Mouse (Mus musculus) limb, embryonic 11.5 days (tissue): ENCODE measurements around the gene Cep170. TPM values are rescaled to one million over a fixed set of nuclear protein-coding genes. Genes with fewer than 3 reads are reported as not detected.

Source experiments
- ATAC-seq: fragments of 200-750 bp; cut with Nextera tagmentation; 2 replicates; pipeline ENCODE4 v1.8.0; 2017; ENCODE audit warnings: low read depth; ENCODE audit not compliant: insufficient number of reproducible peaks, low FRiP score, low TSS enrichment
- DNase-seq: peaks from one replicate; pipeline ENCODE4 v3.0.0-alpha.2; 2015; ENCODE audit warnings: low spot score
- H3K27ac ChIP-seq: fragments of 300-500 bp; sonication (generic); replicated peaks from 2 replicates; pipeline ENCODE4 v1.5.1; 2014; ENCODE audit warnings: low read depth, mild to moderate bottlenecking, low read length
- H3K27me3 ChIP-seq: fragments of 300-500 bp; sonication (generic); 2 replicates; pipeline ENCODE4 v1.6.1; 2014; ENCODE audit warnings: mild to moderate bottlenecking, low read length, mixed read lengths; ENCODE audit not compliant: control insufficient read depth, insufficient read depth
- H3K36me3 ChIP-seq: fragments of 300-500 bp; sonication (generic); 2 replicates; pipeline ENCODE4 v1.6.1; 2014; ENCODE audit warnings: mild to moderate bottlenecking, low read length, moderate library complexity, mixed read lengths; ENCODE audit not compliant: control insufficient read depth, insufficient read depth
- H3K4me1 ChIP-seq: fragments of 300-500 bp; sonication (generic); 2 replicates; pipeline ENCODE4 v1.6.1; 2014; ENCODE audit warnings: low read length, mixed read lengths; ENCODE audit not compliant: control insufficient read depth, insufficient read depth
- H3K4me2 ChIP-seq: fragments of 300-500 bp; sonication (generic); 2 replicates; pipeline ENCODE4 v1.6.1; 2014; ENCODE audit warnings: low read depth, mild to moderate bottlenecking, moderate library complexity; ENCODE audit not compliant: severe bottlenecking
- H3K4me3 ChIP-seq: fragments of 300-500 bp; sonication (generic); 2 replicates; pipeline ENCODE4 v1.5.1; 2014; ENCODE audit warnings: low read depth, low read length
- H3K9ac ChIP-seq: fragments of 300-500 bp; sonication (generic); 2 replicates; pipeline ENCODE4 v1.6.1; 2014; ENCODE audit warnings: mild to moderate bottlenecking, low read length
- H3K9me3 ChIP-seq: fragments of 300-500 bp; sonication (generic); 2 replicates; pipeline ENCODE4 v1.6.1; 2016; ENCODE audit warnings: low read length; ENCODE audit not compliant: control insufficient read depth
- WGBS: fragments of 180-500 bp; shearing (Covaris S2); extraction: QIAGEN DNeasy Blood & Tissue Kit; methylation state at CpG from one replicate; pipeline ENCODE4 v1.1.7; 2014; 5-methylcytosine and 5-hydroxymethylcytosine counted together
- polyA plus RNA-seq: library from polyadenylated mRNA; unstranded; fragments of >200 nt; fragmentation: Nextera tagmentation; extraction: Ambion mirVana; gene quantifications from 2 replicates; pipeline ENCODE4 v1.2.1, GENCODE M21; 2014

The Cep170 gene
- polyA plus RNA-seq, 1 experiment from 2014 or later = 35.6 TPM

DNA sequence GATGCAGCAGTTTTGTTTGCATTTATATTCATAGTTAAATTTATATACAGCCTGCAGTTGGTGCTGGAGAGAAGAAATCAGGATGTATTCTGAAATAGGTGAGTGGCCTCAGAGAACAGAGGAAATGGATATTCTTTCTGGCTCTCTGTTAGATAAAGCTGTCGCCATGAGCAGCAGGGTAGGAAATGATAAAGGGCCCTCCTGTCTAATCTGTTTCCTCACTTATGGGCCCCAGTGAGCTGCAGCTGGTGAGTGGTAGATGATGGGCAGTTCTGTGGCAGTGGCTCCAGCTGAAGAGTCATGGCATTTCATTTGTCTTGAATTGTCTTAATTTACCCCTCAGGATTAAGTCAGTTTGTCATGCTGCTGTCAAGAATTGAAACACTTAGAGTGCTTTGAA, 8.1 kb upstream of the Cep170 start:
- DNase-seq (no peak), ATAC-seq (no peak)
- H3K9me3 ChIP-seq = no peaks in the 10 kb centered on the region
- H3K27ac ChIP-seq = no peak overlapping the region
- H3K4me2 ChIP-seq = no peak overlapping the region
- no peaks in the 10 kb centered on the region for H3K4me1 ChIP-seq
- H3K9ac ChIP-seq = no peak overlapping the region
- H3K4me3 ChIP-seq = no peak overlapping the region
- WGBS = 61% methylated on average over 1 of the region's 1 CpGs
- H3K36me3 ChIP-seq = no peaks in the 10 kb centered on the region
- no peaks in the 10 kb centered on the region for H3K27me3 ChIP-seq

DNA sequence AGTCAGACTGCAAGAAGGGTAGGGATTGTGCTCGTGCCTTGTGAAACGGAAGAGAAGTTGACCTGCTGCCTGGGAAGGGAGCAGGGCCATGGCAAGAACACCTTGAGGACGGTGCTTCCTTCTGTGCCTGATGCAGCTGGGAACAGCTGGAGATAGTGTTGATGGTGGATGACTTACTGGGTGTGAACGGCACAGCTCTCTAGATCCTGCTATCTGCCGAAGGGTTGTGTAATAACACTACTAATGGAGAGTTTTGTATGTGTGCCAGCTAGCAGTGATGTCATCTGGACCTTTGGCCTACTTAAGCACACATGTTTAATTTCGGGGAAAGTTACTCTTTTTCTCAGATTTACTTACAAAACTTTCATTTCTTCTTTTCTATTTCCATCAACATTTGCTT, 4.9 kb upstream of the Cep170 start:
- Histone ChIP-seq H3K27me3 (no peaks in the 10 kb centered on the region), H3K4me1 (no peaks in the 10 kb centered on the region), H3K9me3 (no peaks in the 10 kb centered on the region), H3K4me2 (no peak overlapping the region), H3K4me3 (no peak overlapping the region), H3K9ac (no peak overlapping the region), H3K36me3 (no peaks in the 10 kb centered on the region), H3K27ac (no peak overlapping the region)
- DNase-seq (no peak), ATAC-seq (no peak)
- 83% methylated on average over 6 of the region's 6 CpGs for WGBS

DNA sequence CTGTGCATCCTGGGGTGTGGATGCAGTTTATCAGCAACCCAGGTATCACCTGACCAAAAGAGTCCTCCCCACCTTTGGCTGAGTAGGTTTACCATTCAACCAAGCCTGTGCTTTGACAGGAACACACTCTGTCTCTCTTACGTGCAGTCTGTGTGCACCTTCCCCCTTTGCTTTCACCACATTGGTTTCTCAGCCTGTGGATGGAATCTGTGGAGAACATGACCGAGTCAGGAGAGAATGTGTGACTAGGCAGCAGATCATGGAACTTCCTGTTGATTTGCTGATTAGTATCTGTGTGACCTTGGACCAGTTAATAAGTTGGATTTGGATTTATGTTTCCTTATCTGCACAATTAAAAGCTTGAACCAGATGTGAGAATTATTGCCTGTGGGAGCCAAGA, 4.3 kb upstream of the Cep170 start:
- no peak overlapping the region for H3K27ac ChIP-seq
- no peaks in the 10 kb centered on the region for H3K9me3 ChIP-seq
- H3K27me3 ChIP-seq = no peaks in the 10 kb centered on the region
- WGBS = 75% methylated on average over 2 of the region's 2 CpGs
- no peak overlapping the region for H3K9ac ChIP-seq
- ATAC-seq = no peak
- no peak overlapping the region for H3K4me2 ChIP-seq
- no peaks in the 10 kb centered on the region for H3K36me3 ChIP-seq
- H3K4me1 ChIP-seq = no peaks in the 10 kb centered on the region
- no peak for DNase-seq
- H3K4me3 ChIP-seq = no peak overlapping the region

DNA sequence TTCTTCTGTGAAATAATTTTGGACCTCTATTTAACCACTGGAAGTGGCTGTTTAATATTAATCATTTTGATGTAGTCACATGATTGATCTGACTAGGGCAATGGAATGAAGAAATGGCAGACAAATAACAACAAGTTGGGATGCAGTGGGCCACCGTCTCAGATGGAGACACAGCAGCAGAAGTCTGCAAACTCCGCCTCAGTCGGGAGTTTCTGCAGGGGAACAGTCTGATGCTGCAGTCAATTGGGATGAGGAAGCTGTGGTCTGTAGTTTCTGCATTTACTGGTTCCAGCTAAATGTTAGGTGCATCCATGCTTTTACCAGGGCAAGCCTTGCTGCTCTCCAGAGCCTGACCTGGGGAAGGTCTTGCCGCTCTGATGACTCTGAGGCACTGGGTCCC, 2.9 kb upstream of the Cep170 start:
- ATAC-seq = no peak
- H3K27ac ChIP-seq = no peak overlapping the region
- H3K36me3 ChIP-seq = no peaks in the 10 kb centered on the region
- no peaks in the 10 kb centered on the region for H3K4me1 ChIP-seq
- no peaks in the 10 kb centered on the region for H3K9me3 ChIP-seq
- H3K9ac ChIP-seq = no peak overlapping the region
- H3K4me3 ChIP-seq = no peak overlapping the region
- H3K27me3 ChIP-seq = no peaks in the 10 kb centered on the region
- DNase-seq = no peak
- no peak overlapping the region for H3K4me2 ChIP-seq
- WGBS = 85% methylated on average over 4 of the region's 4 CpGs

DNA sequence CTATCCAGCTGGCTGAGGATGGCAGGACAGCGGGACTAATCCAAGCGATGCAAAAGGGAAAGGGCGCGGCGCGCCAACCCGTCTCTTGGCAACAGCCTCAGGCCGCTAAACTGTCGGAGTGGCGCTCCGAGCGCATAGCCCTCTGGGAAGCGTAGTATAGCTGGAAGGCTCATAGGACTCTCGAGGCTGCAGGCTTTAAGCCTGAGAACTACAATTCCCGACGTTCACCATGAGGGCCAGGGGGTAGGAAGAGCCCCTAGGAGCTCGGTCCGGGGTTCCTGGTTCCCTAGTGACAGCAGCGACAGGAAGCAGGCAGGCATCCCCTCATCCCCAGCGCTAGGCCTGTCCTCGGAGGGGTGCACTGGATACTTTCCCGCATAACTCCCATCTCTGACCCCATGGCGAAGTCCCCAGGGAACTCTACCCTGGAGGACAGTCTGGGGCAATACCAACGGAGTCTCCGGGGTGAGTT, 760 bp upstream of the Cep170 start, which contains the start of gene Sdccag8:
TSS of gene Sdccag8 (plus strand) at position 70 of the 472 bp plus-strand sequence.
- DNase-seq = peak; percentile 88
- H3K9ac ChIP-seq = peak within 1 kb of the TSS; percentile 93
- no peaks in the 10 kb centered on the region for H3K27me3 ChIP-seq
- peak within 1 kb of the TSS; percentile 94 for H3K27ac ChIP-seq
- no peaks in the 10 kb centered on the region for H3K9me3 ChIP-seq
- peak; percentile 94 for ATAC-seq
- WGBS = under 1% methylated on average over 25 of the region's 25 CpGs
- peaks cover 4% of the 10 kb centered on the region; the same call in 1 of the 2 replicates for H3K4me1 ChIP-seq
- peak within 1 kb of the TSS; percentile 91 for H3K4me3 ChIP-seq
- H3K4me2 ChIP-seq = peak within 1 kb of the TSS; percentile 58
- H3K36me3 ChIP-seq = no peaks in the 10 kb centered on the region

DNA sequence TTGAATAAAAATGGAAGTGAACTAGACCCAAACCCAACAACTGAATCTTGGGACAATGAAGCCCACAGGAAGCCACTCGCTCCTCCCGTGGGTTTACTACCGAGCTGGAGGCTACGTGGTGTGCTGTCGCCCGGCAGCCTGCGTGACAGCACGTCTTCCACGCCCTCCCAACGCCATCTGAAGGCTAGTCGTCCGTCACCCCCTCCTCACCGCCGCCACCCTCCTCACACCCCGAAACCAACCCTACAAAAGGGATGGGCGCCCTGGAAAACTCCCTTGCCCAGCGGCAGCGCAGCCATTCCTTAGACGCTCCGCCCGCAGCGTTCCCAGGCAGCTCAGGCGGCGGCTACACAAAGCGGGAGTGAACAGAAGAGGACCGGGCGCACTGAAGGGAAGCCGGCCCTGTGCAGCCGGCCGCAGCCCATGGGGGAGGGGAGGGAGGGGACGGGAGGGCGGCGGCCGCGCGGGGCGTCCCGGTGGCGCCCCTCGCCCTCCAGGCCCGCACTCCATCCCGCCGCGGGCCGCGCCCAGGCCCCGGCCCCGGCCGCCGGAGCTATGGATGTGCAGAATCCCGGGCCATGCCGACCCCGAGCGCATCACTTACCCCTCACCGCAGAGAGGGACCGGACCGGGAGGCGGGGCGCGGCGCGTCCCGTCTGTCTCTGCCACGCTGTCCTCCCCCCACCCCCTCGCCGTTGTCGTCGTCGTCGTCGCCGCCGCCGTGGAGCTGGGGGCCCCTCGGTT, 403 bp downstream of the Cep170 start:
- ATAC-seq (peak; percentile 63), DNase-seq (peak; percentile 74)
- Histone ChIP-seq H3K9ac (peak overlapping the region; percentile 93), H3K36me3 (no peaks in the 10 kb centered on the region), H3K4me2 (peak overlapping the region; percentile 52), H3K27me3 (no peaks in the 10 kb centered on the region), H3K4me3 (peak overlapping the region; percentile 91), H3K27ac (peak overlapping the region; percentile 94), H3K9me3 (no peaks in the 10 kb centered on the region), H3K4me1 (peaks cover 4% of the 10 kb centered on the region; the same call in 1 of the 2 replicates)
- under 1% methylated on average over 71 of the region's 75 CpGs for WGBS

DNA sequence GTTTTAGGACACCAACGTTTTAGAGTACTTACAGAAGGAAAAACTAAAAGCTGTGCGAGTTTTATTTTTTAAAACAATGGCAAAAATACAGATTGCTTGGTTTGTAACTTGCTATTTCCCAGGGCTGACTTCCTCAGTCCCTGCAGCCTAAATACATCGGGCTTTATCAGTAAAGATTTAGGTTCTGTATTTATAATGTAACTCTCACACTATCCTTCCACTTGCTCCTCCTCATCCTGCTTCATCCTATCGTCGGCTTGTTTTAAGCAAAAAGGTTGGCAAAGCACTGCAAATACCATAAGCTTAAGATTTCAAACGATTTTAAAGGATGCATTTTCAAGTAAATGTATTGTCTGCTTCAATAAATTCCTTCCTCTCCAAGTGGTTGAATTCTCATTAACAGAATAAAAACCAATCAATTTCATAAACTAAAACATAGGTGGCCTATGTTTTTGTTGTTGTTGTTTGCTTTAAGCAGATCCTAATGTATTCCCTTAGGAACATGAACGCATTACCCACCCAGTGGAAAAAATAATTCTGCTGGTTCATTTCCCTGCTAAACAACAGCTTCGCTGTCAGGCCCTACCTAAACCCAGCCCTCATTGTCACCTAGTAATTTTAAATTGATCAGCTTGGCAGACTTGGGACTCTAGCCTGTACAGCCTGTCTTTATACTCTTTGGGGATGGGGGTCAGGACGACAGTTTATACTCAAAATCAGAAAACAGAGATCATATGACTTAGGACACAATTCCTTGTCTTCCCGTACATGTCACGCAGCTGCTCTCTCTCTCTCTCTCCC, 1.2 kb downstream of the Cep170 start:
- DNase-seq (no peak), ATAC-seq (no peak)
- H3K27me3 ChIP-seq = no peaks in the 10 kb centered on the region
- H3K27ac ChIP-seq = peak overlapping the region; percentile 94; the same call in 1 of the 2 replicates
- H3K9me3 ChIP-seq = no peaks in the 10 kb centered on the region
- peak overlapping the region; percentile 91 for H3K4me3 ChIP-seq
- peak overlapping the region; percentile 93 for H3K9ac ChIP-seq
- H3K36me3 ChIP-seq = no peaks in the 10 kb centered on the region
- WGBS = 30% methylated on average over 11 of the region's 11 CpGs
- peaks cover 4% of the 10 kb centered on the region; the same call in 1 of the 2 replicates for H3K4me1 ChIP-seq
- peak overlapping the region; percentile 52 for H3K4me2 ChIP-seq

DNA sequence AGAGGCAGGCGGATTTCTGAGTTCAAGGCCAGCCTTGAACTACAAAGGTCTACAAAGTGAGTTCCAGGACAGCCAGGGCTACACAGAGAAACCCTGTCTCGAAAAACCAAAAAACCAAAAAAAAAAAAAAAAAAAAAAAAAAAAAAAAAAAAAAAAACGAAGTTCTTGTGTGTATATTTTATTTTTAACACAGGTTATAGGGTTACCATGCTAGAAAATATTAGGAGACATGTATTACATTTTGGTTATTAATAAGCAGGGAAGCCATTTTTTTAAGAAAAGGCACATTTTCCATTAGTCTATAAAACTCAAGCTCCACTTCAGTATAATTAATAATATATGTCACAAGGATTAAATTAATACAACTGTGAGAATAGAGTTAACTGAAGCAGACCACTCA, 2.0 kb downstream of the Cep170 start:
- Histone ChIP-seq H3K9me3 (no peaks in the 10 kb centered on the region), H3K4me3 (no peak overlapping the region), H3K27ac (no peak overlapping the region), H3K4me2 (peak overlapping the region; percentile 52; the same call in 1 of the 2 replicates), H3K9ac (no peak overlapping the region), H3K4me1 (peaks cover 4% of the 10 kb centered on the region; the same call in 1 of the 2 replicates), H3K27me3 (no peaks in the 10 kb centered on the region), H3K36me3 (no peaks in the 10 kb centered on the region)
- 86% methylated on average over 3 of the region's 3 CpGs for WGBS
- ATAC-seq = no peak
- no peak for DNase-seq
